Mouse (Mus musculus) olfactory bulb, adult 2 months (tissue): ENCODE results near the gene Vipr2. TPM values are rescaled to one million over a fixed set of nuclear protein-coding genes. Genes with fewer than 3 reads are reported as not detected.

Source experiments
- H3K27ac ChIP-seq: fragments of 200-500 bp; 2 replicates; pipeline ENCODE4 v1.5.1; 2012; ENCODE audit warnings: low read depth, low read length; ENCODE audit not compliant: insufficient read depth
- H3K4me1 ChIP-seq: fragments of 200-500 bp; 2 replicates; pipeline ENCODE4 v1.6.1; 2012; ENCODE audit warnings: low read length; ENCODE audit not compliant: control insufficient read depth, insufficient read depth
- H3K4me3 ChIP-seq: fragments of 200-500 bp; 2 replicates; pipeline ENCODE4 v1.5.1; 2012; ENCODE audit warnings: mild to moderate bottlenecking, low read depth, low read length, moderate library complexity; ENCODE audit not compliant: insufficient read depth
- CTCF ChIP-seq: fragments of 200-500 bp; IDR thresholded peaks from 2 replicates; pipeline ENCODE4 v1.5.1; 2012; ENCODE audit warnings: low read depth, mild to moderate bottlenecking, low read length, moderate library complexity; ENCODE audit not compliant: insufficient read depth
- POLR2A ChIP-seq: fragments of 200-500 bp; IDR thresholded peaks from 2 replicates; pipeline ENCODE4 v1.6.1; 2012; ENCODE audit warnings: mild to moderate bottlenecking, low read depth, low read length, moderate library complexity; ENCODE audit not compliant: insufficient read depth
- WGBS: fragments of 180-500 bp; shearing (Covaris S2); methylation state at CpG from one replicate; pipeline ENCODE4 v1.1.7; 2018; 5-methylcytosine and 5-hydroxymethylcytosine counted together
- polyA plus RNA-seq: library from polyadenylated mRNA; stranded (reverse); fragments of >200 nt; gene quantifications from 2 replicates; pipeline ENCODE4 v1.2.4, GENCODE M21; 2012; ENCODE audit warnings: low replicate concordance; ENCODE audit not compliant: missing spikeins, insufficient read depth, insufficient read length

Gene Vipr2
- polyA plus RNA-seq, 1 experiment, result not detected

DNA sequence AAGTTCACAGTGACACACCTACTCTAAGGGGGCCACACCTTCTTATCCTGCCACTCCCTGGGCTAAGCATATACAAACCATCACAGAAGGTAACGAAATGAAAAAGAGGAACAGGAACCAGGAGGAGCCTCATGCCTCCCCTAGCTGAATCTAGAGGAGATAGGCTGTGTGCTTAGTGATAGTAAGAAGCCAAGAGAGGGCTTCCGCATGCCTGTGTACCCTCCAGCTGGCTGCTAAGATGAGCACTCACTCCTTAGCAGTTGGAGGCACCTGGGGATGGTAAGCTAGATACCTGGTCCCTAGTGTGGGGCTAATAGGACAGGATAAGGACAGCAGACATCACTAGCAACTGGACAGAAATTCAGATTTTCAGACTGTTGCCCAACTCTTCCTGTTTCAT, 64.3 kb downstream of the Vipr2 start:
- 89% methylated on average over 2 of the region's 2 CpGs for WGBS
- no peak overlapping the region for H3K4me3 ChIP-seq
- TF ChIP-seq CTCF, result no peak
- TF ChIP-seq POLR2A, result no peak

DNA sequence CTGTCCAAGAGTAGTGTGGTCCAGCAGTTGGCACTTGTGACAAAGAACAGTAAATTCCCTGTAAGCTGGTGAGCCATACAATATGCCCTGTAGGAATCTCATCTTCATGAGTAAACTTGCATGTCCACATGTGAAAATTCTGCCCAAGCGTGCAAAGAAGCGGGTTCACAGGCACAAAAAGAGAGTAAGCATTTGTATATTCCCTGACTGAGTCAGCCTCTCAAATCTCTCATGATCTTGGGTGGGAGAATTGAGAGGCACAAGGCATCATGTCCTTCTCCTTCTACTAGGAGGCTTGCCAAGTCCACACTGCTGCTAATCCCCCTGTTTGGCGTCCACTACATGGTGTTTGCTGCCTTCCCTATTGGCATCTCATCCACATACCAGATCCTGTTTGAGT, 64.9 kb downstream of the Vipr2 start:
- TF ChIP-seq CTCF (no peak), POLR2A (no peak)
- WGBS, result 81% methylated on average over 3 of the region's 3 CpGs
- Histone ChIP-seq H3K4me3 (no peak overlapping the region), H3K27ac (no peak overlapping the region), H3K4me1 (peaks cover 2% of the 10 kb centered on the region; the same call in 1 of the 2 replicates)

More for the DNA sequence above, 64.3 kb downstream of the Vipr2 start:
- peaks cover 2% of the 10 kb centered on the region; the same call in 1 of the 2 replicates for H3K4me1 ChIP-seq
- no peak overlapping the region for H3K27ac ChIP-seq

DNA sequence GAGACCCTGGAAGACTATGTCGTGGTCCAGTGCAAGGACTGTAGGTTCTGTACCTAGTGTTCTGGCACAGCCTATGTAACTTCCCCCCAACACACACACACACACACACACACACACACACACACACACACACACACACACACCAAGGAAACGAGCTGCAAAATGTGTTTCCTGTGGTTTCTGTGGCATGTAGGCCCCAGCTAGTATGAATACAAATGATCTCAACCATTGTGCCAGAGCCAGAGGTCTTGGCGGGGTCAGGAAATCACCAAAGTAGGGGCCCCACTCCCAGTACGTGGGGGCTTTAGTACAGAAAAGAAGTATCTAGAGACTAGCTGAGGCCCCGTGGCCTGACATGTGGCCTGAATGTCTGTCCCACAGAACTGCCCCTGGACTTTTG, 67.7 kb downstream of the Vipr2 start:
- TF ChIP-seq CTCF (no peak), POLR2A (no peak)
- 46% methylated on average over 5 of the region's 5 CpGs for WGBS
- Histone ChIP-seq H3K27ac (no peak overlapping the region), H3K4me3 (no peak overlapping the region), H3K4me1 (0 out of 2 replicates have a peak, but pooled peaks cover 4% of the 10 kb centered on the region)

DNA sequence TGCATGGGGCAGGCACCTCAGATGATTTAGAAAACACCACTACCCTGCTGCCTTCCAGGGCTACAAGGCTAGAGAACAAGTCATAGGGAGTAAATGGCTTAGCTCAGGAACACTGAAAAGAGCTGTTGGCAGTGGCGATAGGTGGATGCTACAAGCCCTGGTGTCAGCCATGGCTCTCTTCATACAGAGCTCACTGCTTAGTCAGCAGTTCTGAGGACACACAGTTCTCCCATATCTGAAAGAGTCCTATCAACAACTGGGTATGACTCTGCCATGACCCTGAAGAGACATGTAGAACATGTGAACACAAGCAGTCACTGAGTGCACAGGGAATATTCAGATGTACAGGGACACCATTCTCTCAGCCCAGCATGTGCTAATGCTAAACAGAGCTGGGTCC, 68.2 kb downstream of the Vipr2 start:
- TF ChIP-seq POLR2A (no peak), CTCF (no peak)
- 0 out of 2 replicates have a peak, but pooled peaks cover 4% of the 10 kb centered on the region for H3K4me1 ChIP-seq
- WGBS, result 90% methylated on average over 1 of the region's 1 CpGs
- H3K4me3 ChIP-seq, result no peak overlapping the region
- no peak overlapping the region for H3K27ac ChIP-seq

DNA sequence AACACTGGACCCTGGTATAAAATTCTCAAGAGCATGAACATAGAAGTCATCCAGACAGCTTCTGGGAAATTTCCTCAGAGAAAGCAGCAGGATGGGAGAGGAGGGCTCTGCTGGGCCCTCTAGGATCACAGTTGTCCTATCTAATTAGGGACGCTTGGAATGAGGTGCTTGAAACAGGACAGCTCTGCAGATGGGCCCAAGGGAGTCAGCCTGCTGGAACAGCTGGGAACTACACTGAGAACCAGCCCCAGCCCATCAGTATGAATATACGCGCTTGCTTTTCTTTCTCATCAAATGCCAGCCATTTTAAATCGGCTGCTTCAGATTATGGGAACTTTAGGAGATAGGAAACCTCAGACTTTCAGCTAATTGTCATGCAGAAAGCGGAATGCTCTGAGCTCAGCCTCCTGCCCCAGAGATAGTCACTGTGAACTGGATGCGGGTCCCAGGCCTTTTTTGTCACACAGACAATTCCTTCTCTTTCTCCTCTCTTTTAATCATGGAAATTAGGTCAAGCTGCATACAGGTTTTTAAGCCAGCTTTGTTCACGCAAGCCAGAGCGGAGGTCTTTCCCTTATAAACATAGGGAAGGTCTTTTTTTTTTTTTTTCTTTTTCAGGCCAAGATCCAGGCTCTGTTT, 69.6 kb downstream of the Vipr2 start:
- 42% methylated on average over 8 of the region's 8 CpGs for WGBS

DNA sequence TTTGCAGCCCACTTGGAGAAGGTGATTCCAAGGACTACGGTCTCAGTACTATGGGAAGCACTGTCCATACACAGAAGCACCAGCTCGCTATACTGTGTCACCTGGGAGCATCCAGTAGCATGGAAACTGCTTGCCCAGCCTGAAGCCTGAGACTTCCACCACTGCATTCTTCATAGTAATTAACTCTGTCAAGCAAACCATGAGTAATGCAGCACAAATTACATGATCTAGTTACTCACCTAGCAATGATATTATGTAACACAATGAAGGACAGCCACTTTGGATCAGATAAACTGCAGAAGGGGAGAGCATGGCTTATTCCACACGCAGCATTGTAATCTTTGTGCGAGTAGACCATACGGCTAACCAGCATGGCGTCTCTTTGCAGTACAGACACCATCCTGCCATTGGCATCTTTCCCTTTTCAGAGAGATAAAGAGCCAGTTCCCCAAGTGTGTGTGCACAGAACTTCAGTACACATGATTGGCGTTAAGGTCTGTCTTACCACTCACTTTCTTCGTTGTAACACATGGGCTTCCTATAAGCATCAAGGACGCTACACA, 75.4 kb downstream of the Vipr2 start:
- TF ChIP-seq CTCF, result no peak
- TF ChIP-seq POLR2A, result no peak

More for the DNA sequence above, 69.6 kb downstream of the Vipr2 start:
- no peak overlapping the region for H3K4me3 ChIP-seq
- H3K4me1 ChIP-seq, result 0 out of 2 replicates have a peak, but pooled peaks cover 4% of the 10 kb centered on the region
- H3K27ac ChIP-seq, result no peak overlapping the region
- no peak for TF ChIP-seq CTCF
- no peak for TF ChIP-seq POLR2A

DNA sequence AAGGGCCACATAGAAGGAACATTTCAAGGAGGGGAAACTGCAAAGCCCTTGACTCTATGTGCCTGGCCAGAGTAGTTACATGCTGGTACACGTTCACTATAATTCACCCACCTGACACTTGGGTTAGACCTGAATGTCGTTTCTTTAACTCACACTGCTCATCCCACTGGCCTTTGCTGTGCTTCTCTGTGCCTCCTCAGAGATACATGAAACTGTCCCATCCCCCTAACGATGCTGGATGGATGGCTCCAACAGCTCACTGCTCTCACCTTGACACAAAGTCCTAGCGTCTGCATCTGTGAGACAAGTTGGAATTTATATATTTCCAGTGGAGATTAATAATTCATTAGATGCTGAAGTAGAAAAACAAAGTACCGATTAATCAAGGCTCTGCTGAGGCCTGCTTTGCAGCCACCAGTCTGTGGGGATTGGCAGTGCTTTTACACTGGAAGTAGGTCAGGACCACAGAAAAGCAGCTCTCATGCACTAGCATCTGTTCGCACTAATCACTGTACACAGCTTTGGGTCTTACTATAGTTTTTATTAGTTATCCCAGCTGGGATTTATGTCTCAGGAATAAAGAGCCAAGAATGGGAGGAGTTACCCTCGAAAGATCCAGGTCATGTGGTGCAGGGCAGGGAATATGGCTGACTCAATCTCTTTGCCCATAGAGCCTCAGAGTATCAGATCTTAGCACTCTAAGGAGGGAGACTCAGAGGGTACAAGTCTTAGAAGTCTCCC, 79.4 kb downstream of the Vipr2 start:
- Histone ChIP-seq H3K27ac (no peak overlapping the region), H3K4me1 (no peaks in the 10 kb centered on the region), H3K4me3 (no peak overlapping the region)
- TF ChIP-seq POLR2A (no peak), CTCF (no peak)
- WGBS, result 55% methylated on average over 7 of the region's 7 CpGs

More for the DNA sequence above, 75.4 kb downstream of the Vipr2 start:
- no peak overlapping the region for H3K4me3 ChIP-seq
- 0 out of 2 replicates have a peak, but pooled peaks cover 3% of the 10 kb centered on the region for H3K4me1 ChIP-seq
- H3K27ac ChIP-seq, result no peak overlapping the region
- 74% methylated on average over 9 of the region's 9 CpGs for WGBS

DNA sequence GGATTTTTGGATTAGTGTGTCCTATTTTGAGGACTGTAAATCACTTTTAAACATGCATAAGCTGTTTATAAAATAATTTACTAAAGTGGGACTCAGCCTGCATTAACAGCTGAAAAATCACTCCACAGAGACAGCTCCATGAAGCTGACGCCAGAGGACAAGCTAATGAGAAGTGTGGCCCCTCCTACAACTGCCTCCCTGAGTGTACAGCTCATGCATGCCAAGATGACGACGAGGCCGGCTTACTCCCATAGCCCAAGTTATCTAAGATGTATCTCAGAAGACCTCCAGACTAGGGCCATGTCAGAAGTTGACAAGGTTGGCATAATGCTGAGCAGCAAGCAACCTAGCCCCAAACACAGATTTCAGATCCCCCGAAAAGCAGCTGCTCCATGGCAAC, 81.7 kb downstream of the Vipr2 start:
- no peak overlapping the region for H3K4me3 ChIP-seq
- WGBS, result 83% methylated on average over 5 of the region's 5 CpGs
- TF ChIP-seq POLR2A (no peak), CTCF (no peak)
- no peak overlapping the region for H3K27ac ChIP-seq
- H3K4me1 ChIP-seq, result no peaks in the 10 kb centered on the region

DNA sequence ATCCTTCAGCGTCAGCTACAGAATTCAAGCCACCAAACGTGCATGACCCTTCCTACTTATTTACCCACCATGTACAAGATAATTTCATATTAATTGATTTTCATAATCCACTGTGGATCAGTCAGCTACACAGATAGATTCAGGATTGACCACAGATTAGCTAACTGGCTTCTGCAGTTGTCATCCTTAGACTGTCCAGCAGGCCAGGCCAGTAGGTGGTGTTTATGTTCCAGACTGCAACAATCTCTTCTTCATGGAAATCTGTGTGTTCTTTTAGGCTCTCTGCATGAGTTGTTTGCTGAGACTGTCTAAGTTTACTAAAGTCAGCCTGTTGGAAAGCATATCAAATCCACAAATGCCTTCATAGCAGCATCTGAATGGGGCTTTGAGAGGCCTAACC, 82.2 kb downstream of the Vipr2 start:
- WGBS, result 88% methylated on average over 2 of the region's 2 CpGs
- H3K4me1 ChIP-seq, result no peaks in the 10 kb centered on the region

More for the DNA sequence above, 82.2 kb downstream of the Vipr2 start:
- no peak for TF ChIP-seq POLR2A
- TF ChIP-seq CTCF, result no peak
- Histone ChIP-seq H3K27ac (no peak overlapping the region), H3K4me3 (no peak overlapping the region)
